Mouse (Mus musculus): ENCODE data around the gene Armc9. TPM values are rescaled to one million over a fixed set of nuclear protein-coding genes. Genes with fewer than 3 reads are reported as not detected.

The Armc9 gene
- 38.4 and 38.7 TPM in 2 replicates for polyA plus RNA-seq (2016; fragmentation: Nextera tagmentation; extraction: Ambion mirVana)

GRCm38 (mm10) chr1:86154133-86154823 is at the start of gene Armc9:
Gene Armc9, plus strand, starts transcription at chr1:86154780.
- Histone ChIP-seq H3K36me3 (replicated peaks) (peaks cover 12% of the 10 kb centered on the region), H3K27ac (peak within 1 kb of the TSS; percentile 85), H3K9me3 (no peaks in the 10 kb centered on the region), H3K27me3 (ENCODE audit: poor library complexity, severe bottlenecking) (no peaks in the 10 kb centered on the region), H3K4me3 (peak within 1 kb of the TSS; percentile 88), H3K4me1 (peaks cover 22% of the 10 kb centered on the region)
- DNase-seq (ENCODE audit: extremely low spot score, low spot score), result peak; percentile 96
- WGBS, result 3% methylated on average over 40 of the region's 40 CpGs

- no peak overlapping the region for H3K27ac ChIP-seq
- H3K9me3 ChIP-seq, result no peaks in the 10 kb centered on the region
- DNase-seq (ENCODE audit: extremely low spot score, low spot score), result no peak
- H3K27me3 ChIP-seq (ENCODE audit: poor library complexity, severe bottlenecking), result no peaks in the 10 kb centered on the region
- H3K4me1 ChIP-seq, result no peaks in the 10 kb centered on the region
- WGBS, result 100% methylated on average over 1 of the region's 1 CpGs
- H3K36me3 ChIP-seq (replicated peaks), result peaks cover 37% of the 10 kb centered on the region
- H3K4me3 ChIP-seq, result no peak overlapping the region
Measured at GRCm38 (mm10) chr1:86105054-86105453, 49.5 kb upstream of the Armc9 start.

- H3K4me1 ChIP-seq, result peaks cover 2% of the 10 kb centered on the region; the same call in 1 of the 2 replicates
- no peak within 1 kb of the TSS for H3K27ac ChIP-seq
- peaks cover 27% of the 10 kb centered on the region for H3K36me3 ChIP-seq (replicated peaks)
- 82% methylated on average over 6 of the region's 6 CpGs for whole genome bisulfite sequencing
- H3K9me3 ChIP-seq, result no peaks in the 10 kb centered on the region
- H3K4me3 ChIP-seq, result no peak within 1 kb of the TSS
- no peaks in the 10 kb centered on the region for H3K27me3 ChIP-seq (ENCODE audit: poor library complexity, severe bottlenecking)
- no peak for DNase-seq (ENCODE audit: extremely low spot score, low spot score)
Measured at GRCm38 (mm10) chr1:86111779-86112178, 42.8 kb upstream of the Armc9 start, which contains the start of gene Htr2b. Gene Htr2b, minus strand, starts transcription at chr1:86111970.

GRCm38 (mm10) chr1:86114141-86114540 is 40.4 kb upstream of the Armc9 start:
- Histone ChIP-seq H3K4me3 (no peak overlapping the region), H3K9me3 (no peaks in the 10 kb centered on the region), H3K36me3 (replicated peaks) (peaks cover 44% of the 10 kb centered on the region), H3K4me1 (peaks cover 2% of the 10 kb centered on the region; the same call in 1 of the 2 replicates), H3K27ac (no peak overlapping the region), H3K27me3 (ENCODE audit: poor library complexity, severe bottlenecking) (no peaks in the 10 kb centered on the region)
- 89% methylated on average over 3 of the region's 3 CpGs for WGBS
- DNase-seq (ENCODE audit: extremely low spot score, low spot score), result no peak

- peaks cover 86% of the 10 kb centered on the region for H3K36me3 ChIP-seq (replicated peaks)
- WGBS, result 93% methylated on average over 4 of the region's 4 CpGs
- no peaks in the 10 kb centered on the region for H3K9me3 ChIP-seq
- no peaks in the 10 kb centered on the region for H3K27me3 ChIP-seq (ENCODE audit: poor library complexity, severe bottlenecking)
- no peak overlapping the region for H3K4me3 ChIP-seq
- no peaks in the 10 kb centered on the region for H3K4me1 ChIP-seq
- no peak for DNase-seq (ENCODE audit: extremely low spot score, low spot score)
- H3K27ac ChIP-seq, result no peak overlapping the region
Measured at GRCm38 (mm10) chr1:86119549-86119948, 35.0 kb upstream of the Armc9 start.

GRCm38 (mm10) chr1:86126036-86126435 is 28.5 kb upstream of the Armc9 start:
- no peak overlapping the region for H3K4me3 ChIP-seq
- H3K36me3 ChIP-seq (replicated peaks), result peaks cover 98% of the 10 kb centered on the region
- WGBS, result 95% methylated on average over 2 of the region's 2 CpGs
- H3K9me3 ChIP-seq, result no peaks in the 10 kb centered on the region
- H3K4me1 ChIP-seq, result no peaks in the 10 kb centered on the region
- no peak for DNase-seq (ENCODE audit: extremely low spot score, low spot score)
- no peaks in the 10 kb centered on the region for H3K27me3 ChIP-seq (ENCODE audit: poor library complexity, severe bottlenecking)
- H3K27ac ChIP-seq, result no peak overlapping the region

GRCm38 (mm10) chr1:86133337-86133736 is 21.2 kb upstream of the Armc9 start, which contains the start of gene Gm21972:
Gene Gm21972, plus strand, starts transcription at chr1:86133637.
- H3K4me1 ChIP-seq, result no peaks in the 10 kb centered on the region
- peaks cover 93% of the 10 kb centered on the region for H3K36me3 ChIP-seq (replicated peaks)
- no peak within 1 kb of the TSS for H3K27ac ChIP-seq
- H3K9me3 ChIP-seq, result no peaks in the 10 kb centered on the region
- H3K27me3 ChIP-seq (ENCODE audit: poor library complexity, severe bottlenecking), result no peaks in the 10 kb centered on the region
- no peak for DNase-seq (ENCODE audit: extremely low spot score, low spot score)
- no peak within 1 kb of the TSS for H3K4me3 ChIP-seq
- 90% methylated on average over 4 of the region's 4 CpGs for WGBS

- Histone ChIP-seq H3K4me3 (no peak overlapping the region), H3K36me3 (replicated peaks) (peaks cover 94% of the 10 kb centered on the region), H3K9me3 (no peaks in the 10 kb centered on the region), H3K27ac (no peak overlapping the region), H3K27me3 (ENCODE audit: poor library complexity, severe bottlenecking) (no peaks in the 10 kb centered on the region), H3K4me1 (no peaks in the 10 kb centered on the region)
- 93% methylated on average over 6 of the region's 6 CpGs for WGBS
- DNase-seq (ENCODE audit: extremely low spot score, low spot score), result no peak
Measured at GRCm38 (mm10) chr1:86135315-86135714, 19.3 kb upstream of the Armc9 start.

GRCm38 (mm10) chr1:86141081-86141480 is 13.5 kb upstream of the Armc9 start:
- no peaks in the 10 kb centered on the region for H3K27me3 ChIP-seq (ENCODE audit: poor library complexity, severe bottlenecking)
- 88% methylated on average over 3 of the region's 3 CpGs for WGBS
- DNase-seq (ENCODE audit: extremely low spot score, low spot score), result no peak
- H3K4me3 ChIP-seq, result no peak overlapping the region
- no peaks in the 10 kb centered on the region for H3K9me3 ChIP-seq
- peaks cover 64% of the 10 kb centered on the region for H3K36me3 ChIP-seq (replicated peaks)
- no peak overlapping the region for H3K27ac ChIP-seq
- H3K4me1 ChIP-seq, result no peaks in the 10 kb centered on the region

- DNase-seq (ENCODE audit: extremely low spot score, low spot score), result no peak
- 0 out of 2 replicates have a peak overlapping the region, but pooled peaks have one; percentile 20 for H3K27ac ChIP-seq
- H3K9me3 ChIP-seq, result no peaks in the 10 kb centered on the region
- no peaks in the 10 kb centered on the region for H3K27me3 ChIP-seq (ENCODE audit: poor library complexity, severe bottlenecking)
- H3K4me1 ChIP-seq, result no peaks in the 10 kb centered on the region
- H3K4me3 ChIP-seq, result no peak overlapping the region
- H3K36me3 ChIP-seq (replicated peaks), result peaks cover 44% of the 10 kb centered on the region
- WGBS, result 92% methylated on average over 4 of the region's 4 CpGs
Measured at GRCm38 (mm10) chr1:86143165-86143564, 11.4 kb upstream of the Armc9 start.

- peaks cover 33% of the 10 kb centered on the region for H3K36me3 ChIP-seq (replicated peaks)
- H3K4me3 ChIP-seq, result no peak overlapping the region
- no peak for DNase-seq (ENCODE audit: extremely low spot score, low spot score)
- 81% methylated on average over 21 of the region's 21 CpGs for WGBS
- H3K9me3 ChIP-seq, result no peaks in the 10 kb centered on the region
- H3K4me1 ChIP-seq, result no peaks in the 10 kb centered on the region
- no peaks in the 10 kb centered on the region for H3K27me3 ChIP-seq (ENCODE audit: poor library complexity, severe bottlenecking)
- H3K27ac ChIP-seq, result no peak overlapping the region
Measured at GRCm38 (mm10) chr1:86144001-86144944, 10.3 kb upstream of the Armc9 start.

GRCm38 (mm10) chr1:86146293-86146692 is 8.3 kb upstream of the Armc9 start:
- 90% methylated on average over 5 of the region's 5 CpGs for WGBS
- no peak for DNase-seq (ENCODE audit: extremely low spot score, low spot score)
- H3K36me3 ChIP-seq (replicated peaks), result peaks cover 13% of the 10 kb centered on the region
- H3K27ac ChIP-seq, result no peak overlapping the region
- H3K4me3 ChIP-seq, result no peak overlapping the region
- H3K9me3 ChIP-seq, result no peaks in the 10 kb centered on the region
- no peaks in the 10 kb centered on the region for H3K27me3 ChIP-seq (ENCODE audit: poor library complexity, severe bottlenecking)
- H3K4me1 ChIP-seq, result no peaks in the 10 kb centered on the region

GRCm38 (mm10) chr1:86147557-86147956 is 7.0 kb upstream of the Armc9 start:
- Histone ChIP-seq H3K4me1 (no peaks in the 10 kb centered on the region), H3K27ac (no peak overlapping the region), H3K27me3 (ENCODE audit: poor library complexity, severe bottlenecking) (no peaks in the 10 kb centered on the region), H3K4me3 (no peak overlapping the region), H3K36me3 (replicated peaks) (peaks cover 8% of the 10 kb centered on the region), H3K9me3 (no peaks in the 10 kb centered on the region)
- 79% methylated on average over 5 of the region's 5 CpGs for WGBS
- no peak for DNase-seq (ENCODE audit: extremely low spot score, low spot score)
